Mouse (Mus musculus) forebrain, embryonic 15.5 days (tissue): ENCODE measurements around the gene Fam151b. TPM values are rescaled to one million over a fixed set of nuclear protein-coding genes. Genes with fewer than 3 reads are reported as not detected.

Experiments used
- ATAC-seq: fragments of 200-750 bp; cut with Nextera tagmentation; replicated peaks from 2 replicates; pipeline ENCODE4 v1.8.0; 2017; ENCODE audit warnings: mild to moderate bottlenecking, moderate TSS enrichment, moderate library complexity
- H3K27ac ChIP-seq: fragments of 300-500 bp; sonication (generic); replicated peaks from 2 replicates; pipeline ENCODE4 v1.5.1; 2015; ENCODE audit warnings: mild to moderate bottlenecking, inconsistent platforms
- H3K27me3 ChIP-seq: fragments of 300-500 bp; sonication (generic); 2 replicates; pipeline ENCODE4 v1.6.1; 2015; ENCODE audit warnings: inconsistent platforms
- H3K36me3 ChIP-seq: fragments of 300-500 bp; sonication (generic); 2 replicates; pipeline ENCODE4 v1.6.1; 2015; ENCODE audit warnings: mild to moderate bottlenecking, inconsistent platforms
- H3K4me1 ChIP-seq: fragments of 300-500 bp; sonication (generic); 2 replicates; pipeline ENCODE4 v1.6.1; 2015; ENCODE audit warnings: inconsistent platforms
- H3K4me2 ChIP-seq: fragments of 300-500 bp; sonication (generic); replicated peaks from 2 replicates; pipeline ENCODE4 v1.6.1; 2015; ENCODE audit warnings: mild to moderate bottlenecking, inconsistent platforms
- H3K4me3 ChIP-seq: fragments of 300-500 bp; sonication (generic); 2 replicates; pipeline ENCODE4 v1.5.1; 2015; ENCODE audit warnings: mild to moderate bottlenecking, inconsistent platforms
- H3K9ac ChIP-seq: fragments of 300-500 bp; sonication (generic); replicated peaks from 2 replicates; pipeline ENCODE4 v1.6.1; 2015; ENCODE audit warnings: mild to moderate bottlenecking, inconsistent platforms
- H3K9me3 ChIP-seq: fragments of 300-500 bp; sonication (generic); 2 replicates; pipeline ENCODE4 v1.6.1; 2016; ENCODE audit warnings: inconsistent platforms
- WGBS: fragments of 180-500 bp; shearing (Covaris S2); methylation state at CpG from one replicate; pipeline ENCODE4 v1.1.7; 2015; ENCODE audit warnings: mixed read lengths; 5-methylcytosine and 5-hydroxymethylcytosine counted together
- polyA plus RNA-seq: library from polyadenylated mRNA; unstranded; fragments of >200 nt; fragmentation: Nextera tagmentation; extraction: Ambion mirVana; gene quantifications from 2 replicates; pipeline ENCODE4 v1.2.1, GENCODE M21; 2015

Gene Fam151b
- 0.32 and 0.48 TPM in 2 replicates for polyA plus RNA-seq

DNA sequence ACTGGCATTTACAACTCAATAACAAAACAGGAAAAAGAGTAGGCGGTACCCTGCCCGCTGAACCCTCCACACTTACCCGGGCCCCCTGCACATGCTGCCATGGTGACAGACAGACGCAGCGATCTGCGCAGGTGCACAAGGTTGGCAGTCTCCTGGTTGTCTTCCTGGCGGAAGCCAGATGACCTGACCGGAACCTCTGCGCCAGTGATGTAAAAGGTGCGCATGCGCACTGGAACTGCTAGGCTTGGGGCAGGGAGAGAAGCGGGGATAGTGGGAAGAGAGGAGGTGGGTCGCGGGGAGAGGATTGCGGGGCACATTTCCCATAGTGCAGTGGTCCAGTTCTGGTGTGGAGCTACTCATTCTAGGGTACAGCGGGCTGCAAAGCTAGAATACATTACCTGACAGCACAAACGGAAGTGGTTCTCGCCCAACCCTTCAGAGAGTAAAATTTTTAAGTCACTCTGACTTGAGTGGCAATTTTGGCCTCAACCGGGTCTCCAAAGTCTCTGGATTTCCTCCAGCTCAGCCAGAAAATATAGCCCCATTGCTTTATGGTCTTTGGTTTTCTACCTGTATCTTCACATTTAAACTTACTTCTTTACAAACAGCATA, at the start of gene Fam151b:
Fam151b (minus strand) TSS at position 164 of the 612 bp plus-strand sequence.
- peak; percentile 99 for ATAC-seq
- no peaks in the 10 kb centered on the region for H3K27me3 ChIP-seq
- 7% methylated on average over 19 of the region's 19 CpGs for WGBS

DNA sequence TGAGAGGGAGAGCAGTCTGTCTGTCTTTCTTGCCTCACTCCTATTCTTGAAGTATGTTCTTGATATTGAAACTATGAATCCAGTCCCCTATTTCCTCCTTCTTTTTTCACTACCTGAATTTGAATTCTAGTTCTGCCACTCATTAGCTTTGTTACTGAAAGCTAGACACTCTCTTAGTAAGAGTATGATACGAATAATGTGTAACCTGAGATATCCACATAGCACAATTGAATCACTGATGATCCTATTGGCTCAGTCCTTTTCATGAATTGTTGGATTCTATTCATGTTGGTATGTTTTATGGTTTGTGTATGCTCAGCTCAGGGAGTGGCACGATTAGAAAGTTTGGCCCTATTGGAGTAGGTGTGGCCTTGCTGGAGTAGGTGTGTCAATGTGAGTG, 48.4 kb upstream of the Fam151b start:
- Histone ChIP-seq H3K27me3 (no peaks in the 10 kb centered on the region), H3K4me1 (peaks cover 11% of the 10 kb centered on the region), H3K4me3 (no peak overlapping the region), H3K27ac (no peak overlapping the region), H3K4me2 (no peak overlapping the region), H3K9me3 (no peaks in the 10 kb centered on the region), H3K9ac (no peak overlapping the region), H3K36me3 (no peaks in the 10 kb centered on the region)
- no peak for ATAC-seq
- 78% methylated on average over 2 of the region's 2 CpGs for WGBS

More for the DNA sequence above, at the start of gene Fam151b:
- peak within 1 kb of the TSS; percentile 81 for H3K27ac ChIP-seq
- no peaks in the 10 kb centered on the region for H3K9me3 ChIP-seq
- H3K36me3 ChIP-seq = peaks cover 7% of the 10 kb centered on the region; the same call in 1 of the 2 replicates
- H3K4me1 ChIP-seq = peaks cover 3% of the 10 kb centered on the region; the same call in 1 of the 2 replicates
- peak within 1 kb of the TSS; percentile 82 for H3K4me2 ChIP-seq
- peak within 1 kb of the TSS; percentile 51 for H3K9ac ChIP-seq
- peak within 1 kb of the TSS; percentile 51 for H3K4me3 ChIP-seq

DNA sequence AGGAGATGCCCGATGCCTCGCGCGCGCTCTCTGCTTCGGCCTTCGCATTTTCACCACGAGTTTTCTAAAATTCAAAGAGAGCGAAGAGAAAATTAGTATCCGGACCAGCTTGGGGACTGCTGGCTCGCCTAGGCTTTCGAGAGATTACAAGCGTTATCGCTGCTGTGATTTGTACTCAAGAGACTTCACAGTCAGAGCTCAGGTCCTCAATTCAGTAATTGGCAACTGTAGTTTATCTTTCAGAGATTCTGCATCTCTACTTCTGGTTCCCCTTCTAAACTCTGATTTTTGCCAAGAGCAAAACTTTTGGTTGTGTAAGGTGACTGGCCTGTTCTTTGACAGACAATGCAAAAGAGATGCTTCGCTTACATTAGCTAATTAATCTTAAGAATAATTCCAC, 47.4 kb upstream of the Fam151b start:
- Histone ChIP-seq H3K9ac (peak overlapping the region; percentile 73), H3K36me3 (0 out of 2 replicates have a peak, but pooled peaks cover 3% of the 10 kb centered on the region), H3K9me3 (no peaks in the 10 kb centered on the region), H3K27ac (peak overlapping the region; percentile 93), H3K4me1 (peaks cover 11% of the 10 kb centered on the region), H3K27me3 (no peaks in the 10 kb centered on the region), H3K4me3 (peak overlapping the region; percentile 57), H3K4me2 (peak overlapping the region; percentile 65)
- peak; percentile 7 for ATAC-seq
- 3% methylated on average over 15 of the region's 15 CpGs for WGBS

DNA sequence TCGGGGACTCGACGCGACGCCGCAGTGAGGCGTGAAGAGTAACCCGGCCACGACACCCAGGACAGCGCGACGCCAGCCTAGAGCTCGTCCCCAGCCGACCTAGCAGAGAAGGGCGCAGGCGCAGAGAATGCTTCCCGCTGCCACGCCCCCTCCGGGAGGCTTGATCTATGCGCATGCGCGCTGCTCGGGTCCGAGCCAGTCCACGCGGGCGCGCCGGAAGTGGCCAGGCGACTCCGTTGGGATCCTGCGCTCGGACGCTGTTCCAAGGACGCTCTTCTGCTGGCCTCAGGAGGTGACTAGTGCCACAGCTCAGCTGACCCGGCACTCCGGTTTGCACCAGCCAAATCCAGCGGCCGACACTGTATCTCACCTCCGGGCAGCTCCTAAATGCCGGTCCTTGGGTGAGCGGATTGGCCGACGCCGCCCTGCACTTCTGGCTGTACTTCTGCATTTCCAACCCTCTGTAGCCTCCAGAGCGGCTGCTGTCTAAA, 47.0 kb upstream of the Fam151b start, which contains the start of gene Zfyve16:
Zfyve16 (minus strand) TSS at position 148 of the 491 bp plus-strand sequence.
- under 1% methylated on average over 46 of the region's 46 CpGs for WGBS
- 0 out of 2 replicates have a peak, but pooled peaks cover 3% of the 10 kb centered on the region for H3K36me3 ChIP-seq
- H3K4me2 ChIP-seq = peak within 1 kb of the TSS; percentile 65
- H3K4me1 ChIP-seq = peaks cover 11% of the 10 kb centered on the region
- H3K27me3 ChIP-seq = no peaks in the 10 kb centered on the region
- H3K9me3 ChIP-seq = no peaks in the 10 kb centered on the region
- peak within 1 kb of the TSS; percentile 73 for H3K9ac ChIP-seq
- peak; percentile 98 for ATAC-seq
- H3K27ac ChIP-seq = peak within 1 kb of the TSS; percentile 93
- peak within 1 kb of the TSS; percentile 57 for H3K4me3 ChIP-seq

DNA sequence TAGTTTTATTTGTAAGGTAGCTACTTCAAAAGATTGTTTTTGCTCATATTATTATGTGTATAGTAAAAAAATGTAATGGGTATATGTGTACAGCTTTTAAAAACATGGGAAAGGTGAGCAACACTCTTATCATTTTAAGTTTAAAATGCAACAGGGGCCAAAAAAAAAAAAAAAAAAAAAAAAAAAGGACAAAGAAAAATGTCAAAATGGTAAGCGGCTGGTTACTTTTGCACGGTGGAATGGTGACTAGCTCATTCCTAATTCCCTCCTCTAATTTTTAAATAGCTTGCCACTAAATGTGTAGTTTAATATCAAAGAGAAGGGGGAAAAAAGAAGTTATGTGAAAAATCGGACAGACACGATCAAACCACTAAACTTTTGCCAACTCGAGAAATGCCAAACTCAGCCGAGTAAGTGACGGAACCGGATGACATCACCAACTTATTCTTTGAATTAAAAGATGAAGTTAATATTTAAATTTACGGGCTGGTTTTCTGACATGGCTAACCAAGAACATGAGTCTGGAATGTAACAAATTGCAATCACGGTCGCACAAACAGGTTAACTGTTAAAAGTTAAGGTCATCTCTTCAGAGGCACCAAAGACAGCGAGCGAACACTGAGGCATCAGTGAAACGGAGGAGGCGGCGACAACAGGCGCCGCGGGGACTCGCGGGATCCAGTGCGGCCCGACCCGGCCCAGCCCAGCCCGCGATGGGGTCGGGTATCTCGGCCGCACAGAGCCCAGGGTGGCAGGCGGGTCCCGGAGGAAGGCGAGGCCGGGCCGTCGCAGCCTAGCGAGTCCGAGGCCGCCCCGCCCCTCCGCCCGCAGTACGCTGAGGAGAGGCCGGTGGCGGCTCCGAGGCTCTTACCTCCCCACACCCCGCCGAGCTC, 46.3 kb upstream of the Fam151b start:
- peaks cover 11% of the 10 kb centered on the region for H3K4me1 ChIP-seq
- peak overlapping the region; percentile 73 for H3K9ac ChIP-seq
- WGBS = 2% methylated on average over 46 of the region's 47 CpGs
- H3K27ac ChIP-seq = peak overlapping the region; percentile 93
- H3K4me3 ChIP-seq = peak overlapping the region; percentile 57
- no peaks in the 10 kb centered on the region for H3K9me3 ChIP-seq
- ATAC-seq = peak; percentile 95
- peak overlapping the region; percentile 65 for H3K4me2 ChIP-seq
- H3K27me3 ChIP-seq = no peaks in the 10 kb centered on the region
- H3K36me3 ChIP-seq = 0 out of 2 replicates have a peak, but pooled peaks cover 3% of the 10 kb centered on the region

DNA sequence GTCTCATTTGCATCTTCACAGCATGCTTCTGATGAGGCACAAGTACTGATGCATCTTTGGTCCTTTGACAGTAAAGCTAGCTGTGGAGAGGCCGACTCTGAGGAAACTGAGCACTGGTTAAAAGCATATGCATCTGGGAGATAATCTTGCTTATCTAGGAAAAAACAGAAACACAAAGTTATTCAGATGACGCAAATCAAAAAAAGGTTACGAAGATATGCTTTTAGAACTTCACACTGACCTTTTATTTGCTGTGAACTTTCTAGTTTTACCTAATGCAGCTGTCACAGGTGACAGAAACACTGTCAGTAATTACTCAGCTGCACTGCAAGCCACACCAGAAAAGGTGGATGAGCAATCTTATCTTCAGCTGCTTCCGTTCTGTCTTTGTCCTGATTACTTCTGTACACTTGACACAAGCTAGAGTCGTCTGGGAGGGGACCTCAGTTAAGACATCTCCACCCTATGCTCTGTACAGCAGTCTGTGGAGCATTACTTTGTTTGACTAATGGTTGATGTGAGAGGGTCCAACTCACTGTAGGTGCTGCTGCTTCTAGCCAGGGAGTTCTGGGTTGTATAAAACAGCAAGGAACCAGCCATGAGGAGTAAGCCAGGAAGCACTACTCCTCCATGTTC, 39.5 kb upstream of the Fam151b start:
- WGBS = 92% methylated on average over 5 of the region's 5 CpGs
- Histone ChIP-seq H3K9me3 (no peaks in the 10 kb centered on the region), H3K9ac (no peak overlapping the region), H3K27me3 (no peaks in the 10 kb centered on the region), H3K4me1 (no peaks in the 10 kb centered on the region), H3K27ac (no peak overlapping the region), H3K4me2 (no peak overlapping the region), H3K4me3 (no peak overlapping the region), H3K36me3 (peaks cover 33% of the 10 kb centered on the region)
- no peak for ATAC-seq

DNA sequence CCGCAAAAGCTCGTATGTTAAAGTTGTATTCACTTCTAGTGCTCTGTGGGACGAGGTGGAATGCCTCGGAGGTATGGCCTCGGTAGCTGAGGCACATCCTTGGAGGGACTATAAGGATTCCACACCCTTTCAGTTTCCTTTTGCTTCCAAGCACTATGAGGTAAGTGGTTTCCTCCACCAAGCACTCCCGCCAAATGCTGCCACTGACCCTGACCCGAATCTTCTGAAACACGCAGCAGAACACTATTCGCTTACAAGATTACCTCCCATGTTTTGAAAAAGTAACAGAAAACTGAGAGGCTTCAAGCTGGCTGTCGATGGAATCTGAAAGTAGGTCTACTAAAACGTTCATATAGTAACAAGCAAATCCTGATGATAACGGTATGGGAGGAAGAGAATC, 21.1 kb upstream of the Fam151b start:
- WGBS = 88% methylated on average over 12 of the region's 12 CpGs
- Histone ChIP-seq H3K9me3 (no peaks in the 10 kb centered on the region), H3K9ac (no peak overlapping the region), H3K4me2 (no peak overlapping the region), H3K4me1 (no peaks in the 10 kb centered on the region), H3K4me3 (no peak overlapping the region), H3K27me3 (no peaks in the 10 kb centered on the region), H3K27ac (no peak overlapping the region), H3K36me3 (peaks cover 38% of the 10 kb centered on the region)
- ATAC-seq = no peak

DNA sequence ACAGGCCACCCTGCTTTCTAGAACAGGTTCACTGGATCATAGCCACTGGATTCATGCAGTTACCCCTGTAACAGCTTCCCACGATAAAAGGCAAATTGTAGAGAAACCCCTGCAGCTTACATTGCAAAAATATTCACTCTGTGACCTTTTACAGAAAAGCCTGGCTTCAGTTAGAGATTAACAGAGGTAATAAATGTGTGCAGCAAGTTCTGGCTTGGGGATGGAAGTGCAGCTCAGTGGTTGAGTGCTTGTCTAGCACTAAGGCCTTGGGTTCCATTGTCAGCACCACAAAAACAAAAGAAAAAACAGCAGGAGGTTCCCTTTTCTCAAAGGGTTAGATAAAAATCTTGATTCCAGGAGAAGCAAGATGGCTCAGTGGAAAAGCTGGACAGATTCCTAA, 8.1 kb upstream of the Fam151b start:
- Histone ChIP-seq H3K27ac (no peak overlapping the region), H3K4me2 (no peak overlapping the region), H3K9ac (no peak overlapping the region), H3K9me3 (no peaks in the 10 kb centered on the region), H3K27me3 (no peaks in the 10 kb centered on the region), H3K36me3 (peaks cover 28% of the 10 kb centered on the region), H3K4me1 (no peaks in the 10 kb centered on the region), H3K4me3 (no peak overlapping the region)
- no peak for ATAC-seq
- 95% methylated on average over 1 of the region's 1 CpGs for WGBS

DNA sequence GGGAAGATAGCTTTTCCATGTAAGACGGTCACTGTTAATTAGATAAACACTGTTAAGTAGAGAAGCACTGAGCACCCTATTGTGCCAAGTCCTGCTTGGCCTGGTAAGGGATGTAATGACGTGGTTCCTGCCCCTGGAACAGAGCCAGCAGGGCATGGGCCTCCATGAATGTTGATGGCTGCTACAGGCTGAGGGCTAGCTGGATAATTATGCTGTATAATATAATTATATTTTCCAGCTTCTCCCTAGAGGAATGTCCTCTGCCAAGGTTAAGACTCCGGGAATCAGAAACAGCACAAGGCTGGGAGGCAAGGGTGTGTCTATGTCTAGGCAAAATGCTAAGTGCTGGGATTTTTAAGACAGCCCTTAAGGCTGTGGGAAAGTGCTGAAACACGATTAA, 7.0 kb upstream of the Fam151b start:
- Histone ChIP-seq H3K4me3 (no peak overlapping the region), H3K36me3 (peaks cover 34% of the 10 kb centered on the region), H3K4me2 (no peak overlapping the region), H3K9ac (no peak overlapping the region), H3K27me3 (no peaks in the 10 kb centered on the region), H3K27ac (no peak overlapping the region), H3K9me3 (no peaks in the 10 kb centered on the region), H3K4me1 (no peaks in the 10 kb centered on the region)
- ATAC-seq = no peak
- 50% methylated on average over 4 of the region's 4 CpGs for WGBS

DNA sequence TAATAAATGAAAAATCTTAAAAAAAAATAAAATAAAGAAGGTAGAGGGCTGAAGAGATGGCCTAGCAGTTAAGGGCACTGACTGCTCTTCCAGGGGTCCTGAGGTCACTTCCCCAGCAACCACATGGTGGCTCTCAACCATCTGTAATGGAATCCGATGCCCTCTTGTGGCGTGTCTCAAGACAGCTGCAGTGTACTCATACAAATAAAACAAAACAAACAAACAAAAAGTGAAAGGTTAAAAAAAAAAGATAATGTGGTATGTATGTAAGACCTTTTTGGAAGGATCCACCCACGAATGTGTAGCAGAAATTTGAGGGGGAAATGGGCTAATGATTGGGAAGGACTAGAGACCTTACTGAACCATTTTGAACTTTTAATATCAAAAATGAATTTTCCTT, 467 bp downstream of the Fam151b start:
- Histone ChIP-seq H3K36me3 (peaks cover 7% of the 10 kb centered on the region; the same call in 1 of the 2 replicates), H3K4me1 (peaks cover 3% of the 10 kb centered on the region; the same call in 1 of the 2 replicates), H3K9ac (peak overlapping the region; percentile 51), H3K27ac (peak overlapping the region; percentile 81), H3K4me3 (peak overlapping the region; percentile 51), H3K27me3 (no peaks in the 10 kb centered on the region), H3K4me2 (peak overlapping the region; percentile 82), H3K9me3 (no peaks in the 10 kb centered on the region)
- peak; percentile 53 for ATAC-seq
- WGBS = 3% methylated on average over 3 of the region's 3 CpGs

DNA sequence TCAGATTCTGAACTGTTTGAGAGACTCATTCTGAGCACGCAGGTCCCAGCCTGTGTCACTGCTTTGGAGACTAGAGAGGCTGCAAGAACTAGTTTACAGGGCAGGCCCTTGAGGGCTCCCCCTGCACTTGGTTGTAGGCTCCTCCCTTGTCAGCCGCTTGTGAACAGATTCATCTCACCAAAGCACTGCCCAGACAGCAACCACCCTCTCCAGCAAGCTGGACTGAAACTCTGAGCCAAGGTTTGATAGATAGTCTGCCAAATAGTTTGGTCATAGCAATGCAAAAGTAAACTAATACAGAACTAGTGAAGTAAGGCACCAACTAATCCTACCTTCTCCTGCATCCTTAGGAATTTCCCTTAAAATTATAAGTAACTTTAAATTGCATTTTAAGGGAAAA, 13.7 kb downstream of the Fam151b start:
- 77% methylated on average over 2 of the region's 2 CpGs for WGBS

More for the DNA sequence above, 13.7 kb downstream of the Fam151b start:
- Histone ChIP-seq H3K27ac (no peak overlapping the region), H3K27me3 (no peaks in the 10 kb centered on the region), H3K9ac (no peak overlapping the region), H3K36me3 (peaks cover 7% of the 10 kb centered on the region; the same call in 1 of the 2 replicates), H3K4me3 (no peak overlapping the region), H3K9me3 (no peaks in the 10 kb centered on the region), H3K4me1 (no peaks in the 10 kb centered on the region), H3K4me2 (no peak overlapping the region)
- ATAC-seq = no peak
